ENCODE assay signal across 13 mouse cellular contexts in the genomic region with DNA sequence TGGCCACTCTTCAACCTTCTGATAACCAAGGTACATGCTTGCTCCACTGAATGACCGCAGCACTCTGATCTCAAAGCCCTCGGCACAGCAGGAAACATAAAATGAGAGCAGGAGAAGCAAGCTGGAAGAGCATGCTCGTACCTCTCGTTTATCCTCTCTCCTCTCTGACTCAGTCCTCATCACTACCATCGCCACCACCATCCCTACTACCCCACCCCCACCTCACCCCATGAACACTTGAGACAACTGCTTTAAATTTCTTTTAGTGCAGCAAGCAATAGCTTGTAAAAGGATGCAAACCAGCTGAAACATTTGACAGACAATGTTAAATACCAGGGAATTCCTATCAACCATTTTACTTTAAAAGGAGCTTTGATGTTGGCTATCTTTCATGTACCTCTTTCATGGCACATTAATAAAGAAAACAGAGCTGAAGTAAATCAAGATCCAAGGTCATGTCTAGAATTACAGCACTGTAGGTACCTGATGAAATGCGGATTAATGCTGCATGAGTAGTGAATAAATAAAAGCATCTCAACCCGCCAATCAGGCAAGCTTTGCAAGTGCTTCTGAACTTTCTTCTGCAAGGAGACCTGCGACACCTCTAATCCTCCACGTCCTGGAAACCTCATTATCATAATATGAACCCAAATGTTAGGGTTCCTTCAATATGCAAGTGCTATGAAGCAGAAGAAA.
"Had no signal": no experiment of that assay in that cellular context is flagged by ENCODE, and none has a peak within 500 bp of the region (broad histone marks: within the 10 kb centered on the region; RNA-seq: fewer than 3 reads in every experiment).

No protein-coding gene starts in this region.

- H3K4me3 ChIP-seq: limb, embryonic 12.5 days; neural tube, embryonic 12.5 days had no signal

- H3K9me3 ChIP-seq: limb, embryonic 12.5 days; neural tube, embryonic 12.5 days had no signal

- H3K27ac ChIP-seq: limb, embryonic 12.5 days; liver, embryonic 14.5 days; neural tube, embryonic 12.5 days had no signal

- H3K9ac ChIP-seq: limb, embryonic 12.5 days; liver, embryonic 14.5 days; neural tube, embryonic 12.5 days had no signal

- H3K4me1 ChIP-seq: limb, embryonic 12.5 days had no signal

- H3K27me3 ChIP-seq: limb, embryonic 12.5 days; neural tube, embryonic 12.5 days had no signal

- DNase-seq: kidney, postnatal 25 days; layer of hippocampus, adult 9-11 months; liver; lung, adult 18-20 months; midbrain, embryonic 14.5 days; retina, postnatal 1 day; right cerebral cortex, postnatal 4 days; spleen, adult 18-20 months; thymus, adult 18-20 months; thymus, postnatal 14 days had no signal

- H3K36me3 ChIP-seq: neural tube, embryonic 12.5 days had no signal

- H3K4me2 ChIP-seq: limb, embryonic 12.5 days; neural tube, embryonic 12.5 days had no signal
